Mouse (Mus musculus): ENCODE results near the gene Scn5a. TPM values are rescaled to one million over a fixed set of nuclear protein-coding genes. Genes with fewer than 3 reads are reported as not detected.

The Scn5a gene
- total and polyA plus RNA-seq, 3 experiments, result 0.03 TPM; not detected in 2

GRCm38 (mm10) chr9:119516815-119517214, 62.0 kb downstream of the Scn5a start:
- H3K9me3 ChIP-seq (replicated peaks; ENCODE audit: insufficient read depth, low read length), result no peaks in the 10 kb centered on the region
- H3K27me3 ChIP-seq (ENCODE audit: control insufficient read depth in 1 of 2, insufficient read depth in 2 of 2, low read length in 2 of 2), result no peaks in the 10 kb centered on the region
- no peaks in the 10 kb centered on the region for H3K4me1 ChIP-seq (ENCODE audit: control insufficient read depth in 1 of 2, insufficient read depth in 2 of 2, low read length in 2 of 2)
- no peak for DNase-seq (ENCODE audit: low read depth, low spot score)
- H3K79me2 ChIP-seq (ENCODE audit: control insufficient read depth, insufficient read depth, low read length, poor library complexity), result no peaks in the 10 kb centered on the region
- H3K9ac ChIP-seq (ENCODE audit: control insufficient read depth, low read depth, low read length, poor library complexity, severe bottlenecking), result no peak overlapping the region
- no peak overlapping the region for H3K27ac ChIP-seq (ENCODE audit: control insufficient read depth, low read depth, low read length)
- no peaks in the 10 kb centered on the region for H3K36me3 ChIP-seq (ENCODE audit: control insufficient read depth in 1 of 2, insufficient read depth in 2 of 2, low read length in 2 of 2)
- TF ChIP-seq SMC3 (IDR thresholded peaks at IDR 0.05; ENCODE audit: low read depth, low read length) (no peak), UBTF (IDR thresholded peaks at IDR 0.05; ENCODE audit: borderline replicate concordance, insufficient read depth, low read depth, low read length) (no peak), SIN3A (IDR thresholded peaks at IDR 0.05; ENCODE audit: low read length) (no peak), TAL1 (IDR thresholded peaks at IDR 0.05; ENCODE audit: low read length) (no peak), ZMIZ1 (IDR thresholded peaks at IDR 0.05; ENCODE audit: low read depth, low read length) (no peak), RAD21 (IDR thresholded peaks at IDR 0.05; ENCODE audit: low read depth, low read length) (no peak), BHLHE40 (IDR thresholded peaks at IDR 0.05; ENCODE audit: borderline replicate concordance, low read depth, low read length) (no peak), TCF12 (IDR thresholded peaks at IDR 0.05; ENCODE audit: low read depth, low read length) (no peak), CHD1 (IDR thresholded peaks at IDR 0.05; ENCODE audit: low read depth, low read length) (no peak), KAT2A (conservative IDR thresholded peaks at IDR 0.05; ENCODE audit: low read depth, low read length) (no peak), NELFE (IDR thresholded peaks at IDR 0.05; ENCODE audit: low read depth, low read length) (no peak), ZKSCAN1 (IDR thresholded peaks at IDR 0.05; ENCODE audit: low read depth, low read length) (no peak), ZC3H11A (IDR thresholded peaks at IDR 0.05; ENCODE audit: low read depth, low read length) (no peak), TBP (IDR thresholded peaks at IDR 0.05; ENCODE audit: low read depth, low read length) (no peak), POLR2AphosphoS5 (IDR thresholded peaks at IDR 0.05; ENCODE audit: borderline replicate concordance, low read depth, low read length) (no peak), MAX (IDR thresholded peaks at IDR 0.05; ENCODE audit: low read length) (no peak), MYB (IDR thresholded peaks at IDR 0.05; ENCODE audit: low read depth, low read length) (no peak), USF2 (IDR thresholded peaks at IDR 0.05; ENCODE audit: borderline replicate concordance in 1 of 2, insufficient read depth in 1 of 2, low read depth in 1 of 2, low read length in 2 of 2) (no peak), GABPA (IDR thresholded peaks at IDR 0.05; ENCODE audit: low read depth, low read length) (no peak), JUND (IDR thresholded peaks at IDR 0.05; ENCODE audit: low read depth, low read length) (no peak)
- no peak overlapping the region for H3K4me3 ChIP-seq (ENCODE audit: control insufficient read depth in 1 of 2, insufficient read depth in 1 of 2, low read depth in 2 of 2, low read length in 2 of 2)

GRCm38 (mm10) chr9:119515454-119515853, 63.4 kb downstream of the Scn5a start:
- H3K4me1 ChIP-seq (ENCODE audit: control insufficient read depth in 1 of 2, insufficient read depth in 2 of 2, low read length in 2 of 2), result no peaks in the 10 kb centered on the region
- H3K27ac ChIP-seq (ENCODE audit: control insufficient read depth, low read depth, low read length), result no peak overlapping the region
- no peaks in the 10 kb centered on the region for H3K27me3 ChIP-seq (ENCODE audit: control insufficient read depth in 1 of 2, insufficient read depth in 2 of 2, low read length in 2 of 2)
- TF ChIP-seq RCOR1 (IDR thresholded peaks at IDR 0.05; ENCODE audit: low read depth, low read length) (no peak), MAX (IDR thresholded peaks at IDR 0.05; ENCODE audit: low read length) (no peak), POLR2A (IDR thresholded peaks at IDR 0.05; ENCODE audit: control insufficient read depth in 1 of 2, insufficient read depth in 1 of 2, low read depth in 1 of 2, low read length in 2 of 2, poor library complexity in 1 of 2) (no peak), SIN3A (IDR thresholded peaks at IDR 0.05; ENCODE audit: low read length) (no peak), ETS1 (IDR thresholded peaks at IDR 0.05; ENCODE audit: low read depth, low read length) (no peak), ZC3H11A (IDR thresholded peaks at IDR 0.05; ENCODE audit: low read depth, low read length) (no peak), ZMIZ1 (IDR thresholded peaks at IDR 0.05; ENCODE audit: low read depth, low read length) (no peak), USF1 (IDR thresholded peaks at IDR 0.05; ENCODE audit: low read depth, low read length) (no peak), EP300 (IDR thresholded peaks at IDR 0.05; ENCODE audit: low read depth in 1 of 2, low read length in 2 of 2) (no peak), TBP (IDR thresholded peaks at IDR 0.05; ENCODE audit: low read depth, low read length) (no peak), TAL1 (IDR thresholded peaks at IDR 0.05; ENCODE audit: low read length) (no peak), CHD1 (IDR thresholded peaks at IDR 0.05; ENCODE audit: low read depth, low read length) (no peak), MXI1 (IDR thresholded peaks at IDR 0.05; ENCODE audit: low read depth, low read length) (no peak), JUND (IDR thresholded peaks at IDR 0.05; ENCODE audit: low read depth, low read length) (no peak), KAT2A (conservative IDR thresholded peaks at IDR 0.05; ENCODE audit: low read depth, low read length) (no peak), MAZ (IDR thresholded peaks at IDR 0.05; ENCODE audit: low read depth, low read length) (no peak), HCFC1 (IDR thresholded peaks at IDR 0.05; ENCODE audit: low read depth, low read length) (no peak), POLR2AphosphoS2 (IDR thresholded peaks at IDR 0.05; ENCODE audit: low read length) (no peak), TCF12 (IDR thresholded peaks at IDR 0.05; ENCODE audit: low read depth, low read length) (no peak), SMC3 (IDR thresholded peaks at IDR 0.05; ENCODE audit: low read depth, low read length) (no peak)
- H3K36me3 ChIP-seq (ENCODE audit: control insufficient read depth in 1 of 2, insufficient read depth in 2 of 2, low read length in 2 of 2), result no peaks in the 10 kb centered on the region
- no peaks in the 10 kb centered on the region for H3K79me2 ChIP-seq (ENCODE audit: control insufficient read depth, insufficient read depth, low read length, poor library complexity)
- no peak for DNase-seq (ENCODE audit: low read depth, low spot score)
- no peak overlapping the region for H3K9ac ChIP-seq (ENCODE audit: control insufficient read depth, low read depth, low read length, poor library complexity, severe bottlenecking)
- no peak overlapping the region for H3K4me3 ChIP-seq (ENCODE audit: control insufficient read depth in 1 of 2, insufficient read depth in 1 of 2, low read depth in 2 of 2, low read length in 2 of 2)
- H3K9me3 ChIP-seq (replicated peaks; ENCODE audit: insufficient read depth, low read length), result no peaks in the 10 kb centered on the region
